Mouse (Mus musculus) retina, embryonic 14.5 days (tissue): ENCODE data around the gene Kif6.

Experiments used
- DNase-seq: peaks from one replicate; pipeline ENCODE4 v3.0.0-alpha.2; 2015; ENCODE audit warnings: low spot score

Kif6 gene

DNA sequence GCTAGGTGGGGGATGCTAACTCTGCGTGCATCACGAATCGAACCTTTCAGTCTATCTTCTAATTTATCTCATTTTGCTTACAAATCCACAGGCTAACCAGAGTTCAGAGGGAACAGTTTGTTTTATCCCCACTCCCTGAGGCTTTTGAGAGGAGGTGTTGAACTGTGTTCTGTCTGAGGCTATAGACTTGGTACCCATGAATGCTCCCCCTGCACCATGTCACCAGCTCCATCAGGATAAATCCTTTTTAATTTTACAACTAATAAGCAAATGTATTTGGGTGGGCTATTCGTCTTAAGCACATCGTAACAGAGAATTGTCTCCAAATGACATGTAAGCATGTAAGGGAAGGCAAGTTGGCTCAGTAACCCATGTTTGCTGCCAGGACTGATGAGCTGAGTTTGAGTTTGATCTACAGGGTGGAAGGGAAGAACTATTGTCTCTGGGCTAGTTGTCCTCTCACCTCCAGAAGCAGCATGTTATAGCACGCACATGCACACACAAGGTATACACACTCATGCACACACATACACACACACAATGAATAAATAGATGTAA lies 122.4 kb downstream of the Kif6 start:
- DNase-seq: no peak

DNA sequence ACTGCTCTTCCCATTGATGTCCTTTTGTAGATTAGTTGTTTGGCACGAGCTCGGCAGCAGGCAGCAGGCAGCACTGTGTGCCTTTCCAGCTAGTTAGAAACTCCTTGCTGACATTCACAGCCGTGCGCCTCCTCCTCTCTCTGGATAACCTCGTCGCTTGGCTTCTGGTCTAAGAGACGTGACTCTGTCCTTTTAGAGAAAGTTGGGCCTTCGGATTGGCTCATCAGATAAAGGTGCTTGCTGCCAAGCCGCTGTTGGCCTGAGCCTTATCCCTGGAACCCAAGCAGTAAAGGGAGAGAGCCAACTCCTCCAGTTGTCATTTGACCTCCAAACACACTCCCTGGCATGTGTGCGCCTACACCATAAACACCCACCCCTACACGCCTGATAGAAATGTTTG lies 123.4 kb downstream of the Kif6 start:
- no peak for DNase-seq

DNA sequence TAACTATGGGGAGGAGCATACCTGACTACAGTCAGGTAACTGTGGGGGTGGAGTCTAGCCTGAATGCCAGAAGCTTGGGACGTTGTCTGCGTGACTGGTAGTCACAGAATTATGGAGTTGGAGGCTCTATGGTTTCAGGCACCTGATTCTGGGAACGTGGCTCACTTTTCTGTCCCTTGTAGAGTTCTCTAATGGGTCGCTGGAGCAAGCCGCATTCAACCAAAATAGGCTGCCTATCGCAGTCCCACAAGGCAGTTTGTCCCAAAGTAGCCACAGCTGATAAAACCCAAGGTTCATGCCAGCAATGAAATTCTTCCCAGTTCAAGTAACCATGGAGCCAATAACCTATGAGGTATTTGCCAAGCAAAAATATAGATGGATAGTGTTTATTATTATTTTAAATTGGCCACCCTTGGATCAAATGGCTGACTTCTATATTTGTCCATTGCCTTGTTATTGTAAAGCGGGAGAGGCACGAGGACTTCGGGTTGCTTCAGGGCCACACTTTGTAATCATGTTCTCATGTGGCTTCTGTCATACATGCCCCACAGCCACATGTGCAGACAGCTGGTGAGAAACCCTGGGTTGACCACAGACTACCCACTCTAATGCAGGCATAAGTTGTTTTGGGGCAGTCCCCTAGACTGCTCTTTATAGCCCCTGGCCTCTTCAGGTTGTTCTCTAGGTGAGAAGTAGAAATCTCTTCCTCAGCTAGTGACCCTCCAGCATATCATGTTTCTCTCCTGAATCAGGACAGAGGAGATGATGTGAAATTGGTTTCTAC lies 125.2 kb downstream of the Kif6 start:
- no peak for DNase-seq

- DNase-seq: no peak
Measured at GRCm38 (mm10) chr17:49741172-49741571, 126.2 kb downstream of the Kif6 start.

DNA sequence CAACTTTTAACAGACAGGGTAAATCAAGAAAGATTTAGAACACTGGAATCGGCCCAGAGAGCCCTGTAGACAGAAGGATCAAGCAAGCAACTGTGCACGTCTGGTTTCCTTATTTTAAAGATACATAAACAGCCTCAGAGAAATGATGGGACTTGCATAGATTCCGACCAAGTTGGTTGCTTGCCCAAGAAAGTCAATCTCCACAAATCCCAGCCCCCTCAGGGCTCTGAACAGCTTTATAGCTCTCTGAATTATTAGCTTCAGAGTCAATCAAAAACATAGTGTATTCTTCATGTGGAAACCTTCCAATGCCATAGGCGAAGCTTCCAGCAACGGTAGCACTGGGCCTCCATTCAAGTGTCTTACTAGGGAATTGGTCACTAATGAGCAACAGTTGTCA lies 127.0 kb downstream of the Kif6 start:
- no peak for DNase-seq

DNA sequence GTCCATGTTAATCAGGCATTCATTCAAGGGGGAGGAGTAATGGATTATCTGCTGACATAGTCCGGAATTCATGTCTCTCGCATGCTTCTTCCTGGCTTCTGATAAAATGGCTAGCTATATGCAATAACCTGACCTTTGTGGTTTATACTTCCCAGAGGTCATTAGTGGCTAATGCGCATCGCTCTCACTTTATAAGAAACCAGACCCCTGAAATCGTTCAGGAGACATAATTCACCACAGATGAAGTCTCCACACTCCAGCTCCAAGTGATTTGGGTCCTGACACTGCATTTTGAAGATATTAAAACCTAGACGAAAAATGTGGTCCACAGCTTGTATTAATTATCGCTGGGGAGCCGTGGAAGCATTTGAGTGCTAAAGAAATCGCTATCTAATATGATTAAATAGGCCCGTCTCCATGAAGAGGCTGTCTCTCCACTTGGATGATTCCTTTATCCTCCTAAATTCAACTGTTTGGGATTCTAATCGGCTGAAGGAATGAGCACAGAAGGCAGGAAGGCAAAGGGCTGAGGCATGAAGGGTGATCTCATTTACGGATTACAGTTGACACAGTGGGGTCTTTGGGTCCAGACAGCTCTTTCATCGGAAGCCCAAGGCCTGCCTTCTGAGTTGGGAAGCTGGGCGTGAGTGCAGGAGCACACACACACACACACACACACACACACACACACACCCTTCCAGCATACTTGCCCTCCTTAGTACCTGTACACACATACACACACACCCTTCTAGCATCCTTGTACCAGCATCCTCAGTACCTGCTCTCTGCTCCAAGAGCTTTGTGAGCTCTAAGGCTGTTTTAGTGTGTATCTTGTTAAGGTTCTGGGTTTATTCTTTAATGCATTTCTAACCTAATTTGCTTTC lies 128.9 kb downstream of the Kif6 start:
- DNase-seq: peak; percentile 64

DNA sequence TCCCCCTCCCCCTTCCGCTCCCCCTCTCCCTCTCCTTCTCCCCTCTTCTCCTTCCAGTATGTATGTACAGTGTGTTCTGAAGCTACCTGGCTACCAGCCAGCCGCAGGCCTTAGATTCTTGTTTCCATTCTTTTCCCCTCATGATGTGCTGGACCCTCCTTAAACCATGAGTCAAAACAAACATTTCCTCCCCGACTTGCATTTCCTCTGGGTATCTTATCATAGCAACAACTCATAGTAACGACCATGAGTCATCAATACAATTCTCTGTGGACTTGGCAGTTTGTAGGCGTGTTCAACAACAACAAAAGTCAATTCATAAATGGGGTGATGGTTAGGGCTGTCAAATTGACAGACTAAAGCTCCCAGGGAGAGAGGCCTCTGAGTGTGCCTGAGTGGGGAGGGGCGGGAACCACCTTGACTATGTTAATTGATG lies 136.0 kb downstream of the Kif6 start:
- no peak for DNase-seq

GRCm38 (mm10) chr17:49753874-49754273 lies 138.9 kb downstream of the Kif6 start:
- no peak for DNase-seq

GRCm38 (mm10) chr17:49756862-49757261 lies 141.9 kb downstream of the Kif6 start:
- DNase-seq: peak; percentile 18

DNA sequence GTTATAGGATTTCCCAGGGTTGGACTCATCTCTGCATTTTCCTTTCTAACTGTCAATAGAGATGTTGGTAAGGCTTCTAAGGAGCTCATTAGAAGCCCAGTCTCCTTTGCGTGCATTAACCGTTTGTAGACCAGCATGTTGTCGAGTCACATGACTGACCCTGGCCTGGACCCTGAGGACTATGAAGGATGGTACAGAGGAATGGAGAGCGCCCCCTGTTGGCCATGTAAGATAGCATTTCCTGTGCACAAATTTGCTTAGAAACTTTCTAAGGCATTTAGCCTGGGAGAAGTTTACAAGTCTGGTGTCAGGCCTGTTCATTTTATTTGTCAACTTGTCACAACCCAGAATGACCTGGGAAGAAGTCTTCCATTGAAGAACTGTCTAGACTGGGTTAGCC lies 144.1 kb downstream of the Kif6 start:
- DNase-seq: peak; percentile 25

- DNase-seq: no peak
Measured at GRCm38 (mm10) chr17:49761260-49761659, 146.3 kb downstream of the Kif6 start.

- no peak for DNase-seq
Measured at GRCm38 (mm10) chr17:49761838-49762237, 146.9 kb downstream of the Kif6 start.

DNA sequence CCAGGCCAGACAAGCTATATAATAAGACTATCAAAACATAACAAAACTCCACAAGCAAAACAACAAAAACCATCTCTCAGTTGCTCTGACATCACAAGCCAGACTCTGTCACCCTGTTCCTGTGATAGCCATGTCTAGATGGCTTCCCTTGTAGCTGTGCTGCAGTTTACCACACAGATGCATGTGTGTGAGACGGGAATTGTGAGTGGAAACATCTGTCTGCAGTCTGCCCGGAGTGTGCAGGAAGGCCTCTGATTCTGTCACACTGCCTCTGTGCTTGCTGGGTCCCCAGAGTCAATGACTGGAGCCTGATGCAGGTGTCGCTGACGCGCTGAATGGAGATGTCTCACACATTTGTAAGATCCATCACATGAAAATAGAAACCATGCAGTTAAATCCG lies 150.0 kb downstream of the Kif6 start:
- no peak for DNase-seq

DNA sequence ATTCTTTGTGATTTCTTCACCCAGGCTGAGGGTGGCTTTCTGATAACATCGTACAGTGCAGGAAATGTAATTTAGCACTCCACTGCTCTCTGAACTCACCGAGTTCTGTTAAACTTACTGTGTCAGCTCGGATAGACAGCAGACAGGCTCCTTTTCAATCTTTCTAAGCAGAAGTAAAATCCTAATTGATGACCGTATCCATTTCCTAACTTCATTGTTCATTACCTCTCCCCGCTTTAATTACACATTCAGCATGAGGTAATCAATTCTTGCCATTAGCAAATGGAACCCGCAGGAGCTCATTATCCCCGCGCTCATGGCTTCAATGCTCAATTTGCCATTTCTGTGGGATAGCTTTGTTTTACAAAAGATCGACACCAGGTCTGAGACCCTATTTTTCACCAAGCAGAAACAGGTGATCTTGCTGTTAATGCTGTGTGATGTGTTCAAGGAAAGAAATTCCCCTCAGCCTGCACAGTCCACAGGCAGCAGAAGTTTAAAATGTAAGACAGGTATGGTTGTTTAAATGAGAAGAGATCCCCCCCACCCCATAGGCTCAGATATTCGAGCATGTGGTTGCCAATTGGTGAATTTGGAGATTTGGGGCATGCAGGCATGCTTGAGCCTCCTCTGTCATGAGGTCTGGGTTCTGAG lies 152.9 kb downstream of the Kif6 start:
- peak; percentile 53 for DNase-seq

GRCm38 (mm10) chr17:49771703-49772315 lies 156.9 kb downstream of the Kif6 start:
- DNase-seq: no peak

DNA sequence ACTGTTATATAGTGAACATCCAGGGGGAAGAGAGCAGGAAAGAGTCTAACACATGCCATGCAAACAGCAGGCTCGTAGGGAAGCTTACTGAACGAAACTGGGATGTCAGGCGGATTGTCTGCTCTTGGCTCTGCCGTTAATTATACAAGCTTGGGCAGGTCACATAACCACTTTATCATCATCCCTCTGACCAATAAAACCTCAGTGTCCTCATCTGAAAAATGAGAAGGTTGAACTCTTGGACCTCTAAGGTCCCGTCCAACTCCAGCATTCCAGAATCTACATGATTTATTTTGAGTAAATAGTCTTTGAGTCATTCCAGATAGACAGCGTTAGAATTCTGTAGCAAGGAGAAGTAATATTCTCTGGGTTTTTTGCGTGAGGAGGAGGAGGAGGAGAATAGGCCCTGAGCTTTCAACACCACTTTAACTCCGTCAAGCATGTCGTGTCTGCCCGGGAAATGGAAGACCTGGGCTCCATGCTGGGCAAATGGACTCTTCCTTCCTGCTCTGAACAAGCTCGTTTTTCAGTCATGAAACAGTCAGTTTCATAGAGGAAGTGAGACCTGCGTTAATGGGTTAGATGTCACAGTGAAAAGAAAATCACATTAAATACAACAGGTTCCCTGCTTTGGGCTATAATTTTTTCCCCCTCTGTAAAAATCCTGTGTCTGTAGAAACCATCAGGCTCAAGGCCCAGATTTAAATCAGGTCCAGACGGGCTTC lies 162.3 kb downstream of the Kif6 start:
- no peak for DNase-seq

DNA sequence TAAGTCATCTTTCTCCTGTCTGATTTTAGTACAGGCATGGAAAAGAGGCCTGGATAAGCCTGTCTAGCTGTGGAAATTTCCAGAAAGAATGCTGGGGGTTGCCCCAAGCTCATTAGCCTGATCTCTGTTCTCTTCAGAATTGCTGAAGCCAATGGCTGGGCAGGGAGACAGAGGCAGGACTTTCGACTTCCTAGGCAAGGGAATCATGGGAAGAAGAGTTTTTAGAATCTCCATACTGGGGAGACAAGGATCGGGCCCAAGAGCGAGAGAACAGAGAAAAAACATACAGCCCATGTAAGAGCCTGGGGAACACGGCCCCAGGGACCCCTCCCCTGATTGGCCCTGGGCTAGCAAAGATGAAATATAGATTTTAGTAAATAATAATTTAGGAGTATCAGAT lies 164.1 kb downstream of the Kif6 start:
- DNase-seq: no peak

DNA sequence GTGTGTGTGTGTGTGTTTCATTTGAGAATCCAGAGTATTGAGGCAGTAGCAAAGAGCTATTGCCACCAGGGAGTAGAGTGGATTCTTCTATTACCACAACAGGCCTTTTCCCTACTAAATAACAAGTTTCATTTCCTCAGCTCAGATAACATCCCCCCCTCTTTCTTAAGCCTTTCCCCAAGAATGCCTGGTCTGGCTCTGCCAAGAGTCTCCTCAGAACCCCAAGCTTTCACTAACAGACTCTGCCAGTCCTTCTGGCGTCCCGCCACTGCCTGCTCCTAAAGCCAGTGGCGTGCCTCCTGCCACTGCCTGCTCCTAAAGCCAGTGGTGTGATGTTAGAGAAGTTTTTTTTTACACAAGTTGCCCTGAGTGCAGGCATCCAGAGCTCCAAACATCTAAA lies 164.6 kb downstream of the Kif6 start:
- DNase-seq: no peak

GRCm38 (mm10) chr17:49785851-49786250 lies 170.9 kb downstream of the Kif6 start:
- no peak for DNase-seq

DNA sequence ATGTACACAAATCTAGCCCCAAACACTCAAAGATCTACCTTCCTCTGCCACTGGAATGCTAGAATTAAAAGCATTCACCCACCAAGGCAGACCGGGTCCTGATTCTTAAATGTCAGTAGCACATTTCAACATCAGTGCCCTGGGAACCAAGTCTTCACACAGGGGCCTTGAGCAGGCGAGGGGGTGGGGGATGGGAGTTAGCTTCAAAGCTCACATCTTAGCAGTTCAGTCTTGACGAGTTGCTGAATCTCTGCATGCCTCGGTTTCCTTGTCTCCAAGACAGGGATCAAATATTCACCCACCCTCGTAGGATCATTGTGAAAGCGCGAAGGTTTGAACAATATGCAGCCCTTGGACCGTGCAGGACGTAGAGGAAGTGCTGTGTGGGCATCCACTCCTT lies 172.4 kb downstream of the Kif6 start:
- no peak for DNase-seq
